Mouse (Mus musculus): ENCODE data around the gene Oxtr. TPM values are rescaled to one million over a fixed set of nuclear protein-coding genes. Genes with fewer than 3 reads are reported as not detected.

Oxtr gene
- polyA plus RNA-seq (2015; fragmentation: Nextera tagmentation; extraction: Ambion mirVana), result 0.15 and 0.16 TPM in 2 replicates

DNA sequence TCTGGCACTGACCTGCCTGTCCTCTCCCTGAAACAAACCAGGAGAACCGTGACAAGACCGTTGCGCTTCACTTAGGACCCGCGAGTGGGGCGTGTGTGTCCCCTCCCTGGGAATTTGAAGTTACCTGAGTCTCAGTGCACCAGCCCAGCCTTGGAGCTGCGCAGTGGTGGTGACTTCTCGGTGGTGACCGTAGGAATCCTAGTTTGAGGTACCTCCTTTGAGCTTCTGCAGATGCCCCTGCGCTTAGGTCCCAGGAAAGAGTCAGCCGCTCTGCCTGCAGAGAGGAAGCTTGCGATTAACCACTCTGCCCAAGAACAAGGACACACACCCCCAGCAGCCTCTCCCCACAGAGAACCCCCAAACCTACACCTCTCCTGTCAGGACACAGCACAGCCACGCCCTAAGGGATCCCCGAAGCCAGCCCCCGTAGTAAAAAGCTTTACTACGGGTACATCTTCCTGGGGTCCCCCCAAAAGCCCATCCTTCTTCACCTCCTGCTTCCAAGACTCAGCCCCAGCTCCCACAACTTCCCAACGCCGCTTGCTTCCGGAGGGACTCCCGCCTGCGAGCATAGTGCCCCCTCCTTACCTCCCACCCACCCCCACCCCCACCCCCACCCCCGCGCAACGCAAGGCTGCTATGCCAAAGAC, at the start of gene Oxtr:
Gene Oxtr, minus strand, starts transcription at position 34 of the 650 bp plus-strand sequence.
- ATAC-seq (ENCODE audit: low read depth), result no peak
- Histone ChIP-seq H3K4me1 (replicated peaks; ENCODE audit: control insufficient read depth, insufficient read depth, low read length) (peaks cover 19% of the 10 kb centered on the region), H3K27ac (ENCODE audit: low read length) (no peak within 1 kb of the TSS), H3K27me3 (ENCODE audit: control insufficient read depth, insufficient read depth, low read depth, low read length) (peaks cover 45% of the 10 kb centered on the region), H3K36me3 (ENCODE audit: control insufficient read depth, insufficient read depth, low read length) (no peaks in the 10 kb centered on the region), H3K4me2 (ENCODE audit: low read depth, low read length) (peak within 1 kb of the TSS; percentile 72), H3K9ac (ENCODE audit: low read length) (peak within 1 kb of the TSS; percentile 51), H3K9me3 (ENCODE audit: control insufficient read depth, low read length) (no peaks in the 10 kb centered on the region), H3K4me3 (ENCODE audit: low read length) (peak within 1 kb of the TSS; percentile 45)
- WGBS, result 8% methylated on average over 24 of the region's 24 CpGs

DNA sequence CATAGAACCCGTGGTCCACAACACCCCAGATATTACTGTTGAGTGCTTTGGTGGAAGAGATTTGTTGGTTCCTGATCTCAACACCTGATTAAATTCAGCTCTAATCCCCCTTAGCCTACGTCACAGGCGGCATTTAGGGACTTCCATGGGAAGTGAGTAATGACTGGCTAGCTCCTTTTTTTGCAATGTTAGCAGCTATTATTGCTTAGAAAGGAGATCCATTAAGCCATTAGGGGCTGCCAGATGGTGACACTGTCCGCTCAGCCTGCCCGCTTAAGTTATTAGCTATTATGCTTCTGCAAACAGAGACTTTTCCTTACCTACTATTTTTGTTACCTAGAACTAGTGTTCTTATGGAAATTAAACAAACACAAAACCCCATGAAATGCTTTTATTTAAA, 35.7 kb upstream of the Oxtr start:
- Histone ChIP-seq H3K4me1 (replicated peaks; ENCODE audit: control insufficient read depth, insufficient read depth, low read length) (no peaks in the 10 kb centered on the region), H3K27ac (ENCODE audit: low read length) (no peak overlapping the region), H3K9ac (ENCODE audit: low read length) (no peak overlapping the region), H3K27me3 (ENCODE audit: control insufficient read depth, insufficient read depth, low read depth, low read length) (no peaks in the 10 kb centered on the region), H3K36me3 (ENCODE audit: control insufficient read depth, insufficient read depth, low read length) (no peaks in the 10 kb centered on the region), H3K9me3 (ENCODE audit: control insufficient read depth, low read length) (no peaks in the 10 kb centered on the region), H3K4me2 (ENCODE audit: low read depth, low read length) (no peak overlapping the region), H3K4me3 (ENCODE audit: low read length) (no peak overlapping the region)
- no peak for ATAC-seq (ENCODE audit: low read depth)
- WGBS, result 71% methylated on average over 5 of the region's 5 CpGs

GRCm38 (mm10) chr6:112524459-112524858, 34.7 kb upstream of the Oxtr start:
- no peak overlapping the region for H3K9ac ChIP-seq (ENCODE audit: low read length)
- WGBS, result 37% methylated on average over 10 of the region's 10 CpGs
- ATAC-seq (ENCODE audit: low read depth), result no peak
- H3K9me3 ChIP-seq (ENCODE audit: control insufficient read depth, low read length), result no peaks in the 10 kb centered on the region
- H3K4me2 ChIP-seq (ENCODE audit: low read depth, low read length), result no peak overlapping the region
- no peak overlapping the region for H3K4me3 ChIP-seq (ENCODE audit: low read length)
- no peaks in the 10 kb centered on the region for H3K36me3 ChIP-seq (ENCODE audit: control insufficient read depth, insufficient read depth, low read length)
- no peak overlapping the region for H3K27ac ChIP-seq (ENCODE audit: low read length)
- H3K27me3 ChIP-seq (ENCODE audit: control insufficient read depth, insufficient read depth, low read depth, low read length), result no peaks in the 10 kb centered on the region
- no peaks in the 10 kb centered on the region for H3K4me1 ChIP-seq (replicated peaks; ENCODE audit: control insufficient read depth, insufficient read depth, low read length)

- Histone ChIP-seq H3K9me3 (ENCODE audit: control insufficient read depth, low read length) (no peaks in the 10 kb centered on the region), H3K36me3 (ENCODE audit: control insufficient read depth, insufficient read depth, low read length) (no peaks in the 10 kb centered on the region), H3K4me3 (ENCODE audit: low read length) (no peak overlapping the region), H3K4me1 (replicated peaks; ENCODE audit: control insufficient read depth, insufficient read depth, low read length) (no peaks in the 10 kb centered on the region), H3K27me3 (ENCODE audit: control insufficient read depth, insufficient read depth, low read depth, low read length) (no peaks in the 10 kb centered on the region), H3K27ac (ENCODE audit: low read length) (no peak overlapping the region), H3K9ac (ENCODE audit: low read length) (no peak overlapping the region), H3K4me2 (ENCODE audit: low read depth, low read length) (no peak overlapping the region)
- ATAC-seq (ENCODE audit: low read depth), result no peak
- WGBS, result 54% methylated on average over 3 of the region's 3 CpGs
These were observed 28.2 kb upstream of the Oxtr start for GRCm38 (mm10) chr6:112517991-112518390.

DNA sequence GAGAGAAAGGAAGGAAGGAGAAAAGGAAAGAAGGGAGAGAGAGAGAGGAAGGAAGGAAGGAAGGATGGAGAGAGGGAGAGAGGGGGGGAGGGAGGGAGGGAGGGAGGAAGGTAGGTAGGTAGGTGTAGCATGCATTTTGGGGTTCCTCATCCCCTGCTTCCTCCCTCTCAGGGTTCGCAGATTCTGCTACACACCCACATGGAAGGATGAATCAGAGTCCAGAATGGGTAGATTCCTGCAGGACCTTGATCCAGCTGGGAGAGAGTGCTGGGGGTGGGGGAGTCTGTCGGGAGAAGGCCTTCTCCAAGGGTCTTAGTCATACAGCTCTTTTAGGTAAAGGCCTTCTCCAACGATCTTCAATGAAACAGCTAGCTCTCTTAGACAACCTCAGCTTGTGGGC, 27.8 kb upstream of the Oxtr start:
- Histone ChIP-seq H3K36me3 (ENCODE audit: control insufficient read depth, insufficient read depth, low read length) (no peaks in the 10 kb centered on the region), H3K9ac (ENCODE audit: low read length) (no peak overlapping the region), H3K4me3 (ENCODE audit: low read length) (no peak overlapping the region), H3K4me1 (replicated peaks; ENCODE audit: control insufficient read depth, insufficient read depth, low read length) (no peaks in the 10 kb centered on the region), H3K4me2 (ENCODE audit: low read depth, low read length) (no peak overlapping the region), H3K27me3 (ENCODE audit: control insufficient read depth, insufficient read depth, low read depth, low read length) (no peaks in the 10 kb centered on the region), H3K9me3 (ENCODE audit: control insufficient read depth, low read length) (no peaks in the 10 kb centered on the region), H3K27ac (ENCODE audit: low read length) (no peak overlapping the region)
- 66% methylated on average over 3 of the region's 3 CpGs for WGBS
- no peak for ATAC-seq (ENCODE audit: low read depth)

- no peaks in the 10 kb centered on the region for H3K27me3 ChIP-seq (ENCODE audit: control insufficient read depth, insufficient read depth, low read depth, low read length)
- no peak overlapping the region for H3K27ac ChIP-seq (ENCODE audit: low read length)
- H3K9me3 ChIP-seq (ENCODE audit: control insufficient read depth, low read length), result no peaks in the 10 kb centered on the region
- no peak overlapping the region for H3K9ac ChIP-seq (ENCODE audit: low read length)
- ATAC-seq (ENCODE audit: low read depth), result no peak
- H3K4me3 ChIP-seq (ENCODE audit: low read length), result no peak overlapping the region
- H3K4me1 ChIP-seq (replicated peaks; ENCODE audit: control insufficient read depth, insufficient read depth, low read length), result no peaks in the 10 kb centered on the region
- WGBS, result 44% methylated on average over 1 of the region's 1 CpGs
- no peaks in the 10 kb centered on the region for H3K36me3 ChIP-seq (ENCODE audit: control insufficient read depth, insufficient read depth, low read length)
- no peak overlapping the region for H3K4me2 ChIP-seq (ENCODE audit: low read depth, low read length)
These were observed 26.8 kb upstream of the Oxtr start for GRCm38 (mm10) chr6:112516496-112516895.

GRCm38 (mm10) chr6:112514591-112514990, 24.8 kb upstream of the Oxtr start:
- no peak overlapping the region for H3K9ac ChIP-seq (ENCODE audit: low read length)
- no peaks in the 10 kb centered on the region for H3K9me3 ChIP-seq (ENCODE audit: control insufficient read depth, low read length)
- no peaks in the 10 kb centered on the region for H3K36me3 ChIP-seq (ENCODE audit: control insufficient read depth, insufficient read depth, low read length)
- WGBS, result 80% methylated on average over 6 of the region's 6 CpGs
- H3K4me2 ChIP-seq (ENCODE audit: low read depth, low read length), result no peak overlapping the region
- no peak overlapping the region for H3K27ac ChIP-seq (ENCODE audit: low read length)
- ATAC-seq (ENCODE audit: low read depth), result no peak
- no peaks in the 10 kb centered on the region for H3K27me3 ChIP-seq (ENCODE audit: control insufficient read depth, insufficient read depth, low read depth, low read length)
- no peaks in the 10 kb centered on the region for H3K4me1 ChIP-seq (replicated peaks; ENCODE audit: control insufficient read depth, insufficient read depth, low read length)
- no peak overlapping the region for H3K4me3 ChIP-seq (ENCODE audit: low read length)

DNA sequence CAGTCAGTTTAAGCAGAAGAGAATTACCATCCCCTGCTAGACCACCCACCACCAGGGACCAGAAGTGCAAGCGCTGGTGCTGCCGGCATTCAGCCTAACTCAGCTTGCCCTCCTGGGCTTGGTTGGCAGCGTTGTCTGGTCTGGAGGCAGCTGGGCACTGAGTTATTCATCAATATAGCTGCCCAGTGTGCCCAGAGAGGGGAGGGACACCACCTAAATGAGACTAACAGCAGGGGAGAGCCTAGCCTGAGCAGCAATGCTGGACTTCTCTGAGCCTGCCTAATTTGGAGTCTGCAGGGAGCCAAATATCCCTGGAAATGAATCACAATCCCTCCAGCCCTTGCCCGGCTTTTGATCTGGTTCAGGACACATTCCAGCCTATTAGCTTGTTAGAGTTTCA, 20.6 kb upstream of the Oxtr start:
- Histone ChIP-seq H3K4me2 (ENCODE audit: low read depth, low read length) (no peak overlapping the region), H3K27ac (ENCODE audit: low read length) (no peak overlapping the region), H3K9ac (ENCODE audit: low read length) (no peak overlapping the region), H3K36me3 (ENCODE audit: control insufficient read depth, insufficient read depth, low read length) (no peaks in the 10 kb centered on the region), H3K9me3 (ENCODE audit: control insufficient read depth, low read length) (peaks cover 3% of the 10 kb centered on the region; the same call in 1 of the 2 replicates), H3K4me1 (replicated peaks; ENCODE audit: control insufficient read depth, insufficient read depth, low read length) (no peaks in the 10 kb centered on the region), H3K27me3 (ENCODE audit: control insufficient read depth, insufficient read depth, low read depth, low read length) (no peaks in the 10 kb centered on the region), H3K4me3 (ENCODE audit: low read length) (no peak overlapping the region)
- 49% methylated on average over 4 of the region's 4 CpGs for WGBS
- ATAC-seq (ENCODE audit: low read depth), result no peak

GRCm38 (mm10) chr6:112509590-112510131, 19.9 kb upstream of the Oxtr start:
- Histone ChIP-seq H3K36me3 (ENCODE audit: control insufficient read depth, insufficient read depth, low read length) (no peaks in the 10 kb centered on the region), H3K4me3 (ENCODE audit: low read length) (no peak overlapping the region), H3K4me2 (ENCODE audit: low read depth, low read length) (no peak overlapping the region), H3K9ac (ENCODE audit: low read length) (no peak overlapping the region), H3K4me1 (replicated peaks; ENCODE audit: control insufficient read depth, insufficient read depth, low read length) (no peaks in the 10 kb centered on the region), H3K27me3 (ENCODE audit: control insufficient read depth, insufficient read depth, low read depth, low read length) (no peaks in the 10 kb centered on the region), H3K9me3 (ENCODE audit: control insufficient read depth, low read length) (peaks cover 3% of the 10 kb centered on the region; the same call in 1 of the 2 replicates), H3K27ac (ENCODE audit: low read length) (no peak overlapping the region)
- no peak for ATAC-seq (ENCODE audit: low read depth)
- 57% methylated on average over 2 of the region's 2 CpGs for WGBS

Data from lung, embryonic 16.5 days (tissue).